Mouse (Mus musculus): ENCODE data around the gene Tango6. TPM values are rescaled to one million over a fixed set of nuclear protein-coding genes. Genes with fewer than 3 reads are reported as not detected.
A peak's percentile ranks its signal among the peaks of the same experiment; 100 is the strongest.
"Not testable (repeated sequence)": the region's sequence is repeated elsewhere in the genome, so short reads cannot be mapped to it uniquely, and the experiment has no call there.

The Tango6 gene
- polyA plus RNA-seq, 1 experiment from 2014 or later, result 15.0 TPM

GRCm38 (mm10) chr8:106884094-106884493, 201.2 kb downstream of the Tango6 start:
- DNase-seq (ENCODE audit: extremely low spot score, low spot score); H3K27me3 ChIP-seq (ENCODE audit: poor library complexity, severe bottlenecking); H3K4me3 ChIP-seq; H3K9me3 ChIP-seq; H3K4me1 ChIP-seq; H3K27ac ChIP-seq: not testable (repeated sequence)
- 97% methylated on average over 11 of the region's 11 CpGs for WGBS
- peaks cover 89% of the 10 kb centered on the region for H3K36me3 ChIP-seq (replicated peaks)

- 94% methylated on average over 4 of the region's 4 CpGs for WGBS
- H3K4me1 ChIP-seq; DNase-seq (ENCODE audit: extremely low spot score, low spot score); H3K4me3 ChIP-seq; H3K27me3 ChIP-seq (ENCODE audit: poor library complexity, severe bottlenecking); H3K9me3 ChIP-seq; H3K27ac ChIP-seq: not testable (repeated sequence)
- peaks cover 89% of the 10 kb centered on the region for H3K36me3 ChIP-seq (replicated peaks)
These were observed 202.0 kb downstream of the Tango6 start for GRCm38 (mm10) chr8:106884826-106885400.

GRCm38 (mm10) chr8:106887336-106888189, 204.7 kb downstream of the Tango6 start:
- Histone ChIP-seq H3K27ac (no peak overlapping the region), H3K27me3 (ENCODE audit: poor library complexity, severe bottlenecking) (no peaks in the 10 kb centered on the region), H3K36me3 (replicated peaks) (peaks cover 68% of the 10 kb centered on the region), H3K4me3 (no peak overlapping the region), H3K9me3 (no peaks in the 10 kb centered on the region), H3K4me1 (peaks cover 23% of the 10 kb centered on the region)
- WGBS, result 56% methylated on average over 5 of the region's 5 CpGs
- peak; percentile 59 for DNase-seq (ENCODE audit: extremely low spot score, low spot score)

- no peaks in the 10 kb centered on the region for H3K9me3 ChIP-seq
- H3K27ac ChIP-seq, result no peak overlapping the region
- H3K27me3 ChIP-seq (ENCODE audit: poor library complexity, severe bottlenecking), result no peaks in the 10 kb centered on the region
- peaks cover 23% of the 10 kb centered on the region for H3K4me1 ChIP-seq
- no peak for DNase-seq (ENCODE audit: extremely low spot score, low spot score)
- no peak overlapping the region for H3K4me3 ChIP-seq
- H3K36me3 ChIP-seq (replicated peaks), result peaks cover 56% of the 10 kb centered on the region
- 94% methylated on average over 3 of the region's 3 CpGs for WGBS
These were observed 205.9 kb downstream of the Tango6 start for GRCm38 (mm10) chr8:106888803-106889202.

GRCm38 (mm10) chr8:106892210-106892805, 209.4 kb downstream of the Tango6 start:
- Histone ChIP-seq H3K36me3 (replicated peaks) (peaks cover 49% of the 10 kb centered on the region), H3K4me1 (peaks cover 40% of the 10 kb centered on the region), H3K9me3 (no peaks in the 10 kb centered on the region), H3K4me3 (peak overlapping the region; percentile 98), H3K27me3 (ENCODE audit: poor library complexity, severe bottlenecking) (no peaks in the 10 kb centered on the region), H3K27ac (peak overlapping the region; percentile 100)
- DNase-seq (ENCODE audit: extremely low spot score, low spot score), result peak; percentile 53
- WGBS, result 1% methylated on average over 15 of the region's 15 CpGs

GRCm38 (mm10) chr8:106892806-106893451, 210.1 kb downstream of the Tango6 start:
- WGBS, result under 1% methylated on average over 57 of the region's 57 CpGs
- Histone ChIP-seq H3K9me3 (no peaks in the 10 kb centered on the region), H3K4me1 (peaks cover 40% of the 10 kb centered on the region), H3K27ac (peak overlapping the region; percentile 100), H3K27me3 (ENCODE audit: poor library complexity, severe bottlenecking) (no peaks in the 10 kb centered on the region), H3K36me3 (replicated peaks) (peaks cover 53% of the 10 kb centered on the region), H3K4me3 (peak overlapping the region; percentile 98)
- peak; percentile 73 for DNase-seq (ENCODE audit: extremely low spot score, low spot score)

- H3K36me3 ChIP-seq (replicated peaks), result peaks cover 58% of the 10 kb centered on the region
- WGBS, result under 1% methylated on average over 63 of the region's 63 CpGs
These were observed 210.8 kb downstream of the Tango6 start, which contains the start of gene Utp4 for GRCm38 (mm10) chr8:106893481-106894156. Gene Utp4 (plus strand): TSS chr8:106893636.

GRCm38 (mm10) chr8:106899473-106899872, 216.6 kb downstream of the Tango6 start:
- no peak overlapping the region for H3K27ac ChIP-seq
- 89% methylated on average over 5 of the region's 5 CpGs for WGBS
- H3K36me3 ChIP-seq (replicated peaks), result peaks cover 100% of the 10 kb centered on the region
- no peaks in the 10 kb centered on the region for H3K9me3 ChIP-seq
- no peak overlapping the region for H3K4me3 ChIP-seq
- DNase-seq (ENCODE audit: extremely low spot score, low spot score), result no peak
- H3K27me3 ChIP-seq (ENCODE audit: poor library complexity, severe bottlenecking), result no peaks in the 10 kb centered on the region
- H3K4me1 ChIP-seq, result peaks cover 11% of the 10 kb centered on the region

More at GRCm38 (mm10) chr8:106893481-106894156, 210.8 kb downstream of the Tango6 start, which contains the start of gene Utp4:
- peak; percentile 87 for DNase-seq (ENCODE audit: extremely low spot score, low spot score)
- Histone ChIP-seq H3K4me1 (peaks cover 38% of the 10 kb centered on the region), H3K27ac (peak within 1 kb of the TSS; percentile 100), H3K4me3 (peak within 1 kb of the TSS; percentile 98), H3K27me3 (ENCODE audit: poor library complexity, severe bottlenecking) (no peaks in the 10 kb centered on the region), H3K9me3 (no peaks in the 10 kb centered on the region)

Other genes with a start within 250 kb of the Tango6 start
- not detected in 2 replicates for gene 6030452D12Rik, start 182.5 kb upstream of the Tango6 start, polyA plus RNA-seq (2016; fragmentation: Nextera tagmentation; extraction: Ambion mirVana)
- 10.4 and 11.2 TPM in 2 replicates for gene Cdh3, start 172.2 kb upstream of the Tango6 start, polyA plus RNA-seq (2016; fragmentation: Nextera tagmentation; extraction: Ambion mirVana)
- 7.6 and 8.4 TPM in 2 replicates for gene Gm10073, start 109.6 kb upstream of the Tango6 start, polyA plus RNA-seq (2016; fragmentation: Nextera tagmentation; extraction: Ambion mirVana)
- gene Cdh1, start 79.7 kb upstream of the Tango6 start, polyA plus RNA-seq (2016; fragmentation: Nextera tagmentation; extraction: Ambion mirVana), result 7.2 and 8.4 TPM in 2 replicates
- 0.25 and 0.26 TPM in 2 replicates for gene Has3, start 187.2 kb downstream of the Tango6 start, polyA plus RNA-seq (2016; fragmentation: Nextera tagmentation; extraction: Ambion mirVana)
- gene Utp4, start 210.6 kb downstream of the Tango6 start, polyA plus RNA-seq (2016; fragmentation: Nextera tagmentation; extraction: Ambion mirVana), result 96.5 and 105 TPM in 2 replicates